Mouse (Mus musculus) heart, postnatal 0 days (tissue): ENCODE results near the gene Rasgrp3.

Experiments
- CTCF ChIP-seq: IDR thresholded peaks from 2 replicates; pipeline ENCODE4 v1.5.1; 2016; ENCODE audit warnings: antibody characterized with exemption, control low read depth, low read depth
- EP300 ChIP-seq: IDR thresholded peaks from 2 replicates; pipeline ENCODE4 v1.6.1; 2016; ENCODE audit warnings: antibody characterized with exemption, low read depth

DNA sequence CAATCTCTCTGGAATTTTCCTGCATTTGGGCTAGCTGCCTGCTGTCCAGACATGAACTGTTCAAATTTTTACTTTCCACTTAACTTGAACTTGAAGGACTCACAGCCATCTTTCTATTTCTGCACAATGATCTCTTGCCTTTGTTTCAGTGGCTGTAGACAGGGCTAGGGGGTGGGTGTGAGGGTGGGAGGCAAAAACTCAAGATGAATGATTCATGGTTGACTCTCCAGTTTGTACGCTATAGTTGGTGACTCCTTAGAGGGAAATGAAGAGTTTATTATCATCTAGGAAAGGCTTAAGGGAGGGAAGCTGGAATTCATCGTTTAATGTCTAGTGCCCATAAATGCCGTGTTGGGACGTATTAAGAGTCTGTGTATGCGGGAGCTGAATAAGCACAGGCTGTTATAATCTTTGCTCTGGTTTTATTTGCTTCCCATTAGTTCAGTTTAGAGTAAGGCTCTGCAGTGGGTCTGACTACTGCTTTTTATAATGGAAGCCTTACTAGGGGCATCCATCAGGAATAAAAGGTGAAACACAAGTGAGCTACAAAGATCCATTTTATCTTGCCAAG lies 5.6 kb downstream of the Rasgrp3 start:
- TF ChIP-seq EP300 (no peak), CTCF (no peak)
